Mouse (Mus musculus) embryonic stem cell, embryonic (primary cell): ENCODE data around the gene Ikzf4.
"Not testable (repeated sequence)": the region's sequence is repeated elsewhere in the genome, so short reads cannot be mapped to it uniquely, and the experiment has no call there.

Experiments used
- CTCF ChIA-PET, 4 experiments: fragments of 300-600 bp in 2 of 4; fragments of 350-600 bp in 2 of 4; sonication (Branson Sonifier 250); formaldehyde crosslinking; loops; one replicate each; lab custom pipeline; 2022; ENCODE audit warnings: inconsistent platforms in 2 of 4; lab: Charles Lee
- POLR2A ChIA-PET, 4 experiments: fragments of 300-600 bp in 2 of 4; fragments of 350-600 bp in 2 of 4; sonication (Branson Sonifier 250); formaldehyde crosslinking; loops; one replicate each; lab custom pipeline; 2022; ENCODE audit warnings: antibody characterized with exemption in 4 of 4, inconsistent platforms in 1 of 4; lab: Charles Lee

Gene Ikzf4

DNA sequence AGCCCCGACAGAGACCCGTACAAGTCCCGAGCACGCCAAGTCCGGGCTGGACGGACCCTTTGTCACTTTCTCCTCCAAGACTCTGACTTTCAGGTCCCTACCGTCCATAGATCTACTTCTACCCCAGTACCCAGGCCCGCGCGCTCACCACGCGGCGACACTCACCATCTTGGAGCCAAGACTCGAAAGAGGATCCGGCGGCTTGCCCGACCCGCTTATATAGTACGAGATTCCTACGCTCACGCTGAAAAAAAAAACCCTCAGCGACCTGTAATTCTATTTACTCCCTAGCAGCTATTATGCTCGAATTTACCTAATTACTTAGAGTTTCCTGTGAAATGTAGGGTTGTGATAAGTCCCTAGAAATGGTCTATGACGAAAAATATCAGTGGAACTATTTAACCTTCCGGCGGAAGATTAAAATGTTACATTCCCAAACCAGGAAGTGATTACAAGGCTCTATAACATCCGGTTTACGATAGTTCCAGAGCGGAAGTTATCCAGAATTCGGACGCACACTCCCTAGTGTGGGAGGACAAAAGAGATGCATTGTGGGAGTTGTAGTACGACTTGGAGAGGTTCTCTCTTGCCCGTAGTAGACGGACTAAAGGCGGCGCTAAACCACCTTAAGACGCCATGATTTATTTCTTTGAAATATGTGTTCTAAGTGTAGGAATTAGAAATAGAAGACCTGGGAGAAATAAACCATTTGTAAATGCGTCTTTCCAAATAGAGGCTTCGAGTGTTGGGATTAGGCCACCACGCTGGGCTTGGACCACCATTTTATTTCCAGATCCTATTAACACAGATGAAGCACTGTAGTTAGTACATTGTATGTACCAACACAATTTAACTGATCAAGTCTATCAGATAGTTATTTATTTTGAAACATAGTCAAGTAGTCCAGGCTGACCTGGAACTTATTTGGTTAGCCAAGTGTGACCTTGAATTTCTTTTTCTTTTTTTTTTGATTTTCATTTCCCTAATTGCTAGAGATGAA lies 19.2 kb downstream of the Ikzf4 start, which contains the start of gene Rps26:
TSS of gene Rps26 (minus strand) at position 437 of the 1,000 bp plus-strand sequence.
- POLR2A ChIA-PET: interaction anchor here in 3 of 4 experiments (0.7 to 7.8 kb wide), 36 partner anchors 8 to 269 kb away, joined by 3 to 99 read pairs (median 6); partner anchors contain the start of genes Pa2g4 (in 2 of the 3), Dgka (in 1 of the 3), Esyt1 (in 1 of the 3) and Myl6 (in 1 of the 3)
- CTCF ChIA-PET: no interaction called here

DNA sequence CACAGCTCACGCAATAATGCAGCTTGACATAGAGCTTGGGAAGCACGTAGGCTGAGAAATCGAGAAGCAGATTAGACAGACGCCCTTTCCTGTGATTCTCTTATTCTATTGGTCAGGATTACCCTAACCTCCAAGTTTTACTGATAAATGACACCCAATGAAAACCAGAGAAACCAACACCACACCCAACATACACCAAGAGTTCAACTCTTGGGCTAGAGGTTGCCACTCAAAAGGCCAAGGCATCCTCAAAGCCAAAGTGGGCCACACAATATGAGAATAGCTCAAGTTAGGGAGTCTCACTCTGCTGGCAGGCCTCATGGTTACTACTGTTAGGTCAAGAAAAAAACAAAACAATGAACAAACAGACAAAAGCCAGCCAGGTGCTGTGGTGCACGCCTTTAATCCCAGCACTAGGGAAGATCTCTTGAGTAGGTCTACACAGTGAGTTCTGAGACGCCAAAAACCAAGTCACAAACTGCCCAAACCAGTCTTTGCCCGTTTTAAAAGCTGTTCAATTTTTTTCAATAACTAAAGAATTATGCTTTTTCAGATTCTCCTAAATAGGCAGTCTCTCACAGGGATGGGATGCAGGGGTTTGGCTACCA lies 20.4 kb downstream of the Ikzf4 start:
- POLR2A ChIA-PET: interaction anchor here (0.5 to 7.8 kb wide), 74 partner anchors 8 to 1246 kb away, joined by 3 to 99 read pairs (median 4); partner anchors contain the start of genes Rab5b (in 3 of the 4), Suox (in 3 of the 4), Cdk2 (in 2 of the 4) and Pa2g4 (in 2 of the 4)
- CTCF ChIA-PET: no interaction called here

DNA sequence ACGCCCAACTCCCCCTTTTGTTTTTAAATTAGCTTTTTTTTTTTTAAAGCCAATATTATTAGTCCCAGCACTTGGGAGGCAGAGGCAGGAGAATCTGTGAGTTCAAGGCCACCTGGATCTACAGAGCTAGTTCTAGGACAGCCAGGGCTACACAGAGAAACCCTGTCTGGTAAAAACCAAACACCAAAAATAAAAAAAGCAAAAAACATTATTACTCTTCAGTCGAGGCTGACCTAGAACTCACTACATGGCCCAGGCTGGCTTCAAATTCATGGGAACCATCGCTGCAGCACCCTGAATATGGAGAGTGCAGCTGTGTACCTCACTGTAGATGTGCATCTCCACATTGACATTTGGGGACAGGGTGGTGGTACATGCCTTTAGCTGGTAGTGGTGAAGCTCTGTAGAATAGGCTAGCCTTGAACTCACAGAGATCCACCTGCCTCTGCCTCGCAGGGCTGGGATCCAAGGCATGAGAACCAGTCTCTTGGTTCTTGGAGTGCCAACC lies 22.6 kb downstream of the Ikzf4 start:
- POLR2A ChIA-PET: interaction anchor here (0.6 to 7.8 kb wide), 72 partner anchors 8 to 1650 kb away, joined by 3 to 99 read pairs (median 5); partner anchors contain the start of genes Rab5b (in 3 of the 4), Zc3h10 (in 3 of the 4), Esyt1 (in 2 of the 4) and Nabp2 (in 2 of the 4)

DNA sequence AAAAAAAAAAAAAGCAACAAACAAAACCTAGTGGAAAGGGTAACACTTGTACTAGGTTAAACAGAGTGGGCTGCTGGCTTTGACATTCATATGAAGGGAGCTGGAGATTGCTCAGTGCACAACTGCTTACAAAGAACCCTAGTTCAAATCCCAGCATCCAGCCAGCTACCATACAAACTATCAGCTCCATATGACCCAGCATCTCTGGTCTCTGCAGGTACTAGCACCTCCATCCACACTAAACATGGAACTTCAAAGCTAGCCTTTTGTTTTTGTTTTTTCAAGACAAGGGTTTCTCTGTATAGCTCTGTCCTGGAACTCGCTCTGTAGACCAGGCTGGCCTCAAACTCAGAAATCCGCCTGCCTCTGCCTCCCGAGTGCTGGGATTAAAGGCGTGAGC lies 23.1 kb downstream of the Ikzf4 start:
- ChIA-PET CTCF (interaction anchor here (0.5 to 2.7 kb wide), 26 partner anchors 8 to 258 kb away, joined by 3 to 17 read pairs (median 4); partner anchors contain the start of genes Suox (in 2 of the 4) and Rab5b (in 1 of the 4)), POLR2A (interaction anchor here (0.6 to 7.8 kb wide), 86 partner anchors 8 to 1650 kb away, joined by 3 to 99 read pairs (median 5); partner anchors contain the start of genes Rab5b (in 3 of the 4), Esyt1 (in 2 of the 4), Nabp2 (in 2 of the 4) and Pa2g4 (in 2 of the 4))

More for the DNA sequence above, 22.6 kb downstream of the Ikzf4 start:
- CTCF ChIA-PET: interaction anchor here (0.5 to 2.7 kb wide), 13 partner anchors 10 to 1300 kb away, joined by 3 to 17 read pairs (median 4); partner anchors contain the start of gene Suox (in 1 of the 4)

DNA sequence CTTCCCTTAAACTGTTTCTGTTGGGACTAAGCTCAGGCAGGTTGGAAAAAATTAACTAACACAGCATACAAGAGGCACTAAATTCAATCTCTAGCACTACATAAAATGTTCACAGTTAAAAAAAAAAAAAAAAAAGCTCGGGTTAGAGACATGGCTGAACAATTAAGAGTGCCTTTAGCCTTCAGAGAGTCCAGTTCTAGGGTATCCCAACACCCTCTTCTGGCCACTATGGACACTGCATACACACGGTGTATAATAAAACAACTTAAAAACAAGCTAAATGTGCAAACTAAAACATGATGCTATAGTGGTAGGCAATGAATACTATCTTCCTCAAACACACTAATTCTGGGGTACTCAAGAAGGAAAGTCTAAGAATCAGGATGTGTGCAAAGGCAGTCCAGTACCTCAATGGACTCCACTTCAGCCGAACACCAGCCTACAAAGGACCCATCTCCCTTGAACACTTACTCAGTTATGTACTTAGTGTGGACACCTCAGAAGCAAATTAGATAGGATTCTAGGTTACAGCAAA lies 23.7 kb downstream of the Ikzf4 start:
- POLR2A ChIA-PET: interaction anchor here (0.5 to 7.8 kb wide), 89 partner anchors 7 to 1905 kb away, joined by 3 to 99 read pairs (median 5); partner anchors contain the start of genes Pa2g4 (in 3 of the 4), Rab5b (in 3 of the 4), Zc3h10 (in 3 of the 4) and Esyt1 (in 2 of the 4)
- CTCF ChIA-PET: interaction anchor here (0.5 to 2.7 kb wide), 33 partner anchors 9 to 1214 kb away, joined by 3 to 17 read pairs (median 5); partner anchors contain the start of genes Suox (in 2 of the 4), Cd63 (in 1 of the 4) and Rab5b (in 1 of the 4)

DNA sequence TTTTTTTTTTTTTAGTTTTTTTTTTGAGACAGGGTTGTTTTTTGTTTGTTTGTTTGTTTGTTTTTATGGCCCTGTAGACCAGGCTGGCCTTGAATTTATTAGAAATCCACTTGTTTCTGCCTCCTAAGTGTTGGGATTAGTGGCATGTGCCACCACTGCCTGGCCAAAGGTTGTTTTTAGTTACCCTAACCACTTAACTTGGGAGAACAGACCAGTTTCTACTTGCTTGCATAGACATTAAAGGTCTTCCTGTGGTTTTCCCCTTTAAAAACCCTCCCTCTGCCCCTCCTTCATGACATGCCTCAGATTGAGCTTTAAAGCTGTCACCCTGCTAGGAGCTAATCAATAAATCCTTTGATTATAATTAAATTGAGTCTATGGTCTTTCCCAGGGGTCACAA lies 25.6 kb downstream of the Ikzf4 start:
- CTCF ChIA-PET: interaction anchor here in 1 of 4 experiments (0.5 kb wide), 1 partner anchor 103 kb away, joined by 3 read pairs; no protein-coding TSS in a partner anchor
- POLR2A ChIA-PET: interaction anchor here in 3 of 4 experiments (0.6 to 7.8 kb wide), 17 partner anchors 6 to 243 kb away, joined by 3 to 99 read pairs (median 5); partner anchors contain the start of genes Rab5b (in 2 of the 3), Ankrd52 (in 1 of the 3), Cdk2 (in 1 of the 3) and Esyt1 (in 1 of the 3)

DNA sequence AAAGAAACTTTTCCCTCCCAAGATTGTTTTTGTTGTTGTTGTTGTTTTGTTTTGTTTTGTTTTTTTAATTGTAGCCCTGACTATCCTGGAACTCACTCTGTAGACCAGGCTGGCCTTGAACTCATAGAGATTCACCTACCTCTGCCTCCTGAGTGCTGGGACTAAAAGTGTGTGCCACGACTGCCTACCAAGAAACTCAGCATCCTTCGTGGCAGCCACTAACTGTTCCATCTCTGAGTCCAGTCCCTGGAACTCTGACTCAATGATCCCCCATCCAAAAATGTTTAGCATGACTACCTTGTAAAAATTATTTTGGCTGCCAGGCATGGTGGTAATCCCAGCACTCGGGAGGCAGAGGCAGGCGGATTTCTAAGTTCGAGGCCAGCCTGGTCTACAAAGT lies 26.6 kb downstream of the Ikzf4 start:
- CTCF ChIA-PET: not testable (repeated sequence)
- POLR2A ChIA-PET: interaction anchor here in 3 of 4 experiments (0.5 to 7.8 kb wide), 7 partner anchors 13 to 125 kb away, joined by 3 to 99 read pairs (median 5); partner anchors contain the start of genes Cdk2 (in 1 of the 3), Myl6 (in 1 of the 3) and Rab5b (in 1 of the 3)

DNA sequence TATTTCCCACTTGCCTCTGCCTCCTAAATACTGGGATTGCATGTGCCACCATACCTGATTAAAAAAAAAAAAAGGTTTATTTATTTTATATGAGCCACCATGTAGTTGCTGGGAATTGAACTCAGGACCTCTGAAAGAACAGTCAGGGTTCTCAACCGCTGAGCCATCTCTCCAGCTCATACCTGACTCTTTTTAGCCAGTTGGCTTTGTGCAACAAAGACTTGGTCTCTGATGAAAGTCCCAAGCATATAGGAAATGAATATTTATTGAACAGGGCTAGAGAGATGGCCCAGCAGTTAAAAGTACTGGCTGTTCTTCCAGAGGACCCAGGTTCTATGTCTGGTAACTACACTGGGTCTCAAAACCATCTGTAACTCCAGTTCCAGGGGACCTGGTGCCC lies 27.2 kb downstream of the Ikzf4 start:
- CTCF ChIA-PET: no interaction called here
- POLR2A ChIA-PET: interaction anchor here in 1 of 4 experiments (0.7 kb wide), 1 partner anchor 12 kb away, joined by 3 read pairs; no protein-coding TSS in a partner anchor

DNA sequence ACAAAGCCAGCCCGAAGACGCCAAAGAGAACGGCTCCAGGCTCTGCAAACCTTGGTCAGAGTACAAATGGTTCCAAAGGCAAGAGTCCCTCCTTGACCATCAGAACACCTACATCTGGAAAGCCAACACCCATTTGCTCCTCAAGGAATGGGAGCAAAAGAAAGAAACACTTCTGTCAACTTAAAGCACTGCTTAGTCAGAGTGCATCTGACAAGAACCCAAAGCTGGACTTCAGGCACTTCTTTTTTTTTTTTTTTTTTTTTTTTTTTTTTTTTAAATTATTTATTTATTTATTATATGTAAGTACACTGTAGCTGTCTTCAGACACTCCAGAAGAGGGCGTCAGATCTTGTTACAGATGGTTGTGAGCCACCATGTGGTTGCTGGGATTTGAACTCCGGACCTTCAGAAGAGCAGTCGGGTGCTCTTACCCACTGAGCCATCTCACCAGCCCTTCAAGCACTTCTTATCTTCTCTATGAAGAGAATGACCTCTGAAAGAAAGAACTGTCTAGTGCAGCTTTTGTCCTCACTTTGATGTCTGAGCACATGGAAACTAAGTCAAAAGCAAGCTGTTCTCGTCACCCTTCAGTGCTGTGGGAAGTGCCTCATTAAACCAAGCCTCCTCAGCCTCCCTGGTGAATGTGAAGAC lies 29.9 kb downstream of the Ikzf4 start:
- ChIA-PET CTCF (interaction anchor here (0.5 to 2.7 kb wide), 12 partner anchors 8 to 298 kb away, joined by 3 to 17 read pairs (median 4); partner anchors contain the start of gene Suox (in 3 of the 4)), POLR2A (interaction anchor here in 3 of 4 experiments (0.6 to 6.9 kb wide), 23 partner anchors 7 to 276 kb away, joined by 3 to 80 read pairs (median 3); partner anchors contain the start of genes Myl6 (in 1 of the 3), Pa2g4 (in 1 of the 3), Rab5b (in 1 of the 3) and Rps26 (in 1 of the 3))

DNA sequence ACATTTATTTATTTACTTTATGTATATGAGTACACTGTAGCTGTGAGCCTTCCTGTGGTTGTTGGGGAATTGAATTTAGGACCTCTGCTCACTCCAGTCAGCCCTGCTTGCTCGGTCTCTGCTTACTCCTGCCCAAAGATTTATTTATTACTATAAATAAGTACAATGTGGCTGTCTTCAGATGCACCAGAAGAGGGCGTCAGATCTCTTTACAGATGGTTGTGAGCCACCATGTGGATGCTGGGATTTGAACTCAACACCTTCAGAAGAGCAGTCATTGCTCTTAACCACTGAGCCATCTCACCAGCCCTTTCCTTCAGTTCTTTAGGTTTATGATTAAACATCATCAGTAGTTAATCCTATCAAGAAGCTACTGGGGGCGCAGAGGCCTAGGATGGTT lies 30.9 kb downstream of the Ikzf4 start:
- ChIA-PET CTCF (interaction anchor here in 3 of 4 experiments (1.0 to 2.8 kb wide), 7 partner anchors 9 to 299 kb away, joined by 3 to 17 read pairs (median 4); partner anchors contain the start of gene Suox (in 3 of the 3)), POLR2A (interaction anchor here in 3 of 4 experiments (0.7 to 6.9 kb wide), 11 partner anchors 8 to 124 kb away, joined by 3 to 80 read pairs (median 3); partner anchors contain the start of genes Rab5b (in 1 of the 3) and Rps26 (in 1 of the 3))

DNA sequence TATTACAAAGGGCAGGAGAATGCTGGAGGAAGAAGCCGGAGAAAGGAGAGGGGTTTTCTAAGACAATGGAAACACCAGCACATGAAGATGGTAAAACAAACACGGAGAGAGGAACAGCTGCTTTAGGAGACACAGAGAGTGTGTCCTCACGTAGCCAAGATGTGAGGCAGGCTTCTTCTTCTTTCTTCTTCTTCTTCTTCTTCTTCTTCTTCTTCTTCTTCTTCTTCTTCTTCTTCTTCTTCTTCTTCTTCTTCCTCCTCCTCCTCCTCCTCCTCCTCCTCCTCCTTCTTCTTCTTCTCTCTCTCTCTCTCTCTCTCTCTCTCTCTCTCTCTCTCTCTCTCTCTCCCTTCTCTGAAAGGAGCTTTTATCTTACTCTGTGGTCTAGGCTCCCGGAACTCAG lies 32.0 kb downstream of the Ikzf4 start:
- POLR2A ChIA-PET: interaction anchor here in 3 of 4 experiments (0.7 to 6.9 kb wide), 9 partner anchors 8 to 138 kb away, joined by 3 to 80 read pairs (median 7); partner anchors contain the start of gene Rps26 (in 1 of the 3)
- CTCF ChIA-PET: interaction anchor here in 2 of 4 experiments (0.6 to 2.8 kb wide), 9 partner anchors 10 to 1642 kb away, joined by 3 to 23 read pairs (median 4); partner anchors contain the start of genes Suox (in 2 of the 2), Pa2g4 (in 1 of the 2) and Rab5b (in 1 of the 2)

DNA sequence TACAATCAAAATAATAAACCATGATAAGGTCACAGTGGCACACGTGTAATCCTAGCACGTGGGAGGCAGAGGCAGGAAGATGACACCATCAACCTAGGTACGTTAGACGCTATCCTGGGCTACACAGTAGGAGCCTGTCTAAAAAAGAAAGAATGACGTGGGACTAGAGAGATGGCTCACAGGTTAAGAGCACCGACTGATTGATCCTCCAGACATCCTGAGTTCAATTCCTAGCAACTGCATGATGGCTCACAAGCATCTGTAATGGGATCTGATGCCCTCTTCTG lies 32.7 kb downstream of the Ikzf4 start:
- ChIA-PET CTCF (interaction anchor here (0.5 to 2.8 kb wide), 59 partner anchors 8 to 1450 kb away, joined by 3 to 23 read pairs (median 4); partner anchors contain the start of genes Suox (in 3 of the 4), Esyt1 (in 2 of the 4), Rab5b (in 2 of the 4) and Cdk2 (in 1 of the 4)), POLR2A (interaction anchor here (0.6 to 6.9 kb wide), 40 partner anchors 9 to 162 kb away, joined by 3 to 80 read pairs (median 4); partner anchors contain the start of genes Pa2g4 (in 2 of the 4), Suox (in 2 of the 4), Erbb3 (in 1 of the 4) and Esyt1 (in 1 of the 4))

DNA sequence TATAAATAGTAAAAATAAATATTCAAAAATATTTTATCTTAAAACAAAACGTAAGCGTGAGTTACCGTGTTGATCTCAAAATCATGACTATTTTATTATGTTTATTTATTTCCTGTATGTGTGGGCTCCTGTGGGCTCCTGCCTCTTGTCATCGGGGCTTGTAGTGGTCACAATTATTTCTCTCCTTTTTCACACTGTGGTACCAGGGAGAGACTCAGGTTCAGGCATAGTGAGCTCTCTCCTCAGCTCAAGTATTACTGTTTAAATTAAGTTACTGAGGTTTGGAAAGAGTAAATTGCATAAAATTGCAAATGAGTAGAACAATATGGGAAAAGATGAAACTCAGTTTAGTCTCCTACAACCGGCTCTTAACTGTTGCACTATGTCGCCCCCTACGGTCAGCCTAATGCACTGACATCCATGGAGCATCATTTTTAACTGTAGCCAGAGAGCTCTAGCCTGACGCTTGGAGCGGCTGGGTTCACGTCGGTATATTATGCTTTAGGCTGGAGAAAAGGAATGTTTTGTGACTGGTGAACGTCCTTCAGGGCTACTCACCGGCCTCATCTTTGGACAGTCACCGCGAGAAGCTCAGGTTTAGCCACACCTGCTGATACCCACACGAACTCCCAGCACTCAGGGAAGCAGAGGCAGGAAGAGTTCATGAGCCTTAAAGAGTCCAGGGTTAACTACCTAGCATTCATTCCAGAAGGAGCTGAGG lies 33.2 kb downstream of the Ikzf4 start:
- CTCF ChIA-PET: interaction anchor here (0.5 to 2.8 kb wide), 64 partner anchors 9 to 1449 kb away, joined by 3 to 23 read pairs (median 4); partner anchors contain the start of genes Suox (in 3 of the 4), Cdk2 (in 2 of the 4), Esyt1 (in 2 of the 4) and Rab5b (in 2 of the 4)
- POLR2A ChIA-PET: interaction anchor here (0.6 to 6.9 kb wide), 42 partner anchors 8 to 528 kb away, joined by 3 to 80 read pairs (median 4); partner anchors contain the start of genes Pa2g4 (in 2 of the 4), Suox (in 2 of the 4), Erbb3 (in 1 of the 4) and Esyt1 (in 1 of the 4)

DNA sequence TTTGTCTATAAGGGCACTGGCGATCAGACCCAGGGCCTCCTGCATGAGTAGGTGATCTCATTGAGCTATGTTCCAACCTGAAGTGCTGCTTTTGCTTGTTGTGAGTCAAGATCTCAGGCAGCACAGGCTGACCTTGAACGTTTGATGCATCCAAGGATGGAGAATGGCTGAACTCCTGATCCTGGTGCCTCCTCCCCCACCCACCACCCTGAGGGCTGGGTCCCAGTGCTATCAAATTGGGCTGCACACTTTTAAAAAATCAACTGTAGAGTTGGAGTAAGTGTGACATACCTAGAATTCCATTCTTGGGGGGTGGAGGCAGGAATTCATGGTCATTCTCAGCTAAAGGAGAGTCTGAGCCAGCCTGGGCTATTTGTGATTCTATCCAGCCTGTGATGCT lies 39.3 kb downstream of the Ikzf4 start:
- ChIA-PET CTCF (interaction anchor here (0.6 to 3.4 kb wide), 6 partner anchors 16 to 304 kb away, joined by 3 to 10 read pairs (median 4); partner anchors contain the start of gene Erbb3 (in 1 of the 4)), POLR2A (interaction anchor here (0.5 to 9.1 kb wide), 35 partner anchors 11 to 1931 kb away, joined by 3 to 76 read pairs (median 4); partner anchors contain the start of genes Zc3h10 (in 3 of the 4), Pa2g4 (in 2 of the 4), Esyt1 (in 1 of the 4) and Rab5b (in 1 of the 4))
